Mouse (Mus musculus) intestine, embryonic 16.5 days (tissue): ENCODE results near the gene Zfp28. TPM values are rescaled to one million over a fixed set of nuclear protein-coding genes. Genes with fewer than 3 reads are reported as not detected.
A peak's percentile ranks its signal among the peaks of the same experiment; 100 is the strongest.
"Not testable (repeated sequence)": the region's sequence is repeated elsewhere in the genome, so short reads cannot be mapped to it uniquely, and the experiment has no call there.

ENCODE experiments used
- ATAC-seq: fragments of 200-750 bp; cut with Nextera tagmentation; 2 replicates; pipeline ENCODE4 v1.8.0; 2017; ENCODE audit warnings: moderate TSS enrichment, moderate library complexity
- H3K27ac ChIP-seq: fragments of 300-500 bp; sonication (generic); 2 replicates; pipeline ENCODE4 v1.5.1; 2014; ENCODE audit warnings: mild to moderate bottlenecking, low read length
- H3K27me3 ChIP-seq: fragments of 300-500 bp; sonication (generic); replicated peaks from 2 replicates; pipeline ENCODE4 v1.6.1; 2014; ENCODE audit warnings: low read length, control low read depth, mixed read lengths; ENCODE audit not compliant: control insufficient read depth, insufficient read depth
- H3K36me3 ChIP-seq: fragments of 300-500 bp; sonication (generic); 2 replicates; pipeline ENCODE4 v1.6.1; 2014; ENCODE audit warnings: low read length, control low read depth; ENCODE audit not compliant: control insufficient read depth, insufficient read depth
- H3K4me1 ChIP-seq: fragments of 300-500 bp; sonication (generic); 2 replicates; pipeline ENCODE4 v1.6.1; 2014; ENCODE audit warnings: low read length, control low read depth, mixed read lengths; ENCODE audit not compliant: control insufficient read depth, insufficient read depth
- H3K4me2 ChIP-seq: fragments of 300-500 bp; sonication (generic); 2 replicates; pipeline ENCODE4 v1.6.1; 2014; ENCODE audit warnings: low read depth, low read length, control low read depth
- H3K4me3 ChIP-seq: fragments of 300-500 bp; sonication (generic); 2 replicates; pipeline ENCODE4 v1.5.1; 2014; ENCODE audit warnings: mild to moderate bottlenecking, low read length
- H3K9ac ChIP-seq: fragments of 300-500 bp; sonication (generic); 2 replicates; pipeline ENCODE4 v1.6.1; 2014; ENCODE audit warnings: low read depth, low read length
- H3K9me3 ChIP-seq: fragments of 300-500 bp; sonication (generic); 2 replicates; pipeline ENCODE4 v1.6.1; 2016; ENCODE audit warnings: low read length, control low read depth; ENCODE audit not compliant: control insufficient read depth
- WGBS: fragments of 180-500 bp; shearing (Covaris S2); extraction: QIAGEN DNeasy Blood & Tissue Kit; methylation state at CpG from one replicate; pipeline ENCODE4 v1.1.7; 2014; 5-methylcytosine and 5-hydroxymethylcytosine counted together
- polyA plus RNA-seq: library from polyadenylated mRNA; unstranded; fragments of >200 nt; fragmentation: Nextera tagmentation; extraction: Ambion mirVana; gene quantifications from 2 replicates; pipeline ENCODE4 v1.2.1, GENCODE M21; 2015

Zfp28 gene
- polyA plus RNA-seq, 1 experiment from 2014 or later: 7.6 TPM

- H3K4me1 ChIP-seq: peaks cover 9% of the 10 kb centered on the region
- peak within 1 kb of the TSS; percentile 91 for H3K27ac ChIP-seq
- peak within 1 kb of the TSS; percentile 80 for H3K4me2 ChIP-seq
- H3K27me3 ChIP-seq: no peaks in the 10 kb centered on the region
- peak within 1 kb of the TSS; percentile 83 for H3K9ac ChIP-seq
- H3K36me3 ChIP-seq: no peaks in the 10 kb centered on the region
- under 1% methylated on average over 23 of the region's 23 CpGs for WGBS
- no peaks in the 10 kb centered on the region for H3K9me3 ChIP-seq
- ATAC-seq: peak; percentile 85
- peak within 1 kb of the TSS; percentile 67 for H3K4me3 ChIP-seq
Observed at GRCm38 (mm10) chr7:6363047-6363488, 20.0 kb upstream of the Zfp28 start, which contains the start of gene Zfp78. Zfp78 (plus strand) TSS chr7:6363280.

GRCm38 (mm10) chr7:6364761-6365160 is 18.3 kb upstream of the Zfp28 start:
- H3K4me3 ChIP-seq: no peak overlapping the region
- no peak overlapping the region for H3K27ac ChIP-seq
- WGBS: 52% methylated on average over 1 of the region's 1 CpGs
- peaks cover 9% of the 10 kb centered on the region for H3K4me1 ChIP-seq
- ATAC-seq: no peak
- no peaks in the 10 kb centered on the region for H3K36me3 ChIP-seq
- no peak overlapping the region for H3K4me2 ChIP-seq
- H3K9ac ChIP-seq: no peak overlapping the region
- H3K27me3 ChIP-seq: no peaks in the 10 kb centered on the region
- H3K9me3 ChIP-seq: no peaks in the 10 kb centered on the region

DNA sequence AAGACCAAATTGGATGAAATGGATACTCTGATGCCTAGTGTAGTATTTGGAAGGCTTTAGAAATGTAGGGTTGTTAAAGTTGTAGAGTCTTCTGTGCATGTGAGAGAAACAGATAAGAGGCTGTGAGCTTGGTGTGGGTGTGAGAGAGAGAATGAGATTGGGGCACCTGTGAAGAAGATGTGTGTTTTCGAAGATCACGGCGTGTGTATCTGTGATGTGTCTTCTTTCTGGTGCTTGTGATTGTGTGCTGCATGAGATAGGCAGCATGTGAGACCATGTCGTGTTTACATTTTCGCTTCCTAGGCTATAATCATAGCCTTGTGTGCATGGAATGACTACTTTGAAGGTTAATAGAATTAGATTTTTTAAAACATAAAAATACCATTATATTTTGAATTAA is 15.9 kb upstream of the Zfp28 start:
- H3K36me3 ChIP-seq: no peaks in the 10 kb centered on the region
- H3K4me2 ChIP-seq: no peak overlapping the region
- H3K4me3 ChIP-seq: no peak overlapping the region
- H3K27ac ChIP-seq: no peak overlapping the region
- H3K4me1 ChIP-seq: peaks cover 6% of the 10 kb centered on the region
- H3K9me3 ChIP-seq: no peaks in the 10 kb centered on the region
- no peaks in the 10 kb centered on the region for H3K27me3 ChIP-seq
- no peak overlapping the region for H3K9ac ChIP-seq
- WGBS: 94% methylated on average over 5 of the region's 5 CpGs
- ATAC-seq: no peak

DNA sequence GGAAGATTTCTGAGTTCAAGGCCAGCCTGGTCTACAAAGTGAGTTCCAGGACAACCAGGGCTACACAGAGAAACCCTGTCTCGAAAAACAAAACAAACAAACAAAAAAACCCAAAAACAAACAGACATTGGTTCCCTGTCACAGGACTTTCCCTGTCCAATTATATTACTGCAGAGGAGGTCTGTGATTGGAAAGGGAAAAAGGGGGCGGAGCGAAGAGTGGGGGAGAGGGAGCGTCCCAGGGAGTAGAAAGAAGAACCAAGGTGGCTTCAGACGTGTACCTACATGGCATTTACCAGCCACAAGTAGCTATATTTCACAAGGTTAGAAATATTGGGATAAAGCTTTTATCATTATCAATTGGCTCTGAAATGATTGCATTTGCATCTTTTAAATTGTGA is 14.9 kb upstream of the Zfp28 start:
- not testable (repeated sequence) for H3K36me3 ChIP-seq, H3K27ac ChIP-seq, ATAC-seq, H3K9me3 ChIP-seq, H3K4me2 ChIP-seq, H3K4me3 ChIP-seq, H3K27me3 ChIP-seq, H3K4me1 ChIP-seq, H3K9ac ChIP-seq
- WGBS: 83% methylated on average over 5 of the region's 5 CpGs

DNA sequence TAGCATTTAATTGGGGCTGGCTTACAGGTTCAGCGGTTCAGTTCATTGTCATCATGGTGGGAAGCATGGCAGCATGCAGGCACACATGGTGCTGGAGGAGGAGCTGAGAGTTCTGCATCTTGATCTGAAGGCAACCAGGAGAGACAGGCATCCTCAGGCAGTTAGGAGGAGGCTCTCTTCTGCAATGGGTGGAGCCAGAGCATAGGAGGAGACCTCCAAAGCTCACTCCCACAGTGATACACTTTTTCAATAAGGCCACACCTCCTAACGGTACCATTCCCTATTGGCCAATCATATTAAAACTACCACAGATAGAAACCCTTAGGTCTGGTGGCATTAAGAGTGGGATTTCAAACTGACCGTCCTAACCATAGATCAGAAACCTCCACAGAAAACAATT is 13.6 kb upstream of the Zfp28 start:
- Histone ChIP-seq H3K9ac (no peak overlapping the region), H3K36me3 (no peaks in the 10 kb centered on the region), H3K4me1 (no peaks in the 10 kb centered on the region), H3K9me3 (no peaks in the 10 kb centered on the region), H3K27me3 (no peaks in the 10 kb centered on the region), H3K27ac (no peak overlapping the region), H3K4me2 (no peak overlapping the region), H3K4me3 (no peak overlapping the region)
- ATAC-seq: no peak
- WGBS: 84% methylated on average over 3 of the region's 3 CpGs

- no peaks in the 10 kb centered on the region for H3K4me1 ChIP-seq
- ATAC-seq: no peak
- no peak overlapping the region for H3K4me3 ChIP-seq
- WGBS: 85% methylated on average over 3 of the region's 3 CpGs
- H3K27ac ChIP-seq: no peak overlapping the region
- no peaks in the 10 kb centered on the region for H3K9me3 ChIP-seq
- H3K4me2 ChIP-seq: no peak overlapping the region
- no peak overlapping the region for H3K9ac ChIP-seq
- H3K36me3 ChIP-seq: no peaks in the 10 kb centered on the region
- H3K27me3 ChIP-seq: no peaks in the 10 kb centered on the region
Observed at GRCm38 (mm10) chr7:6372993-6373392, 10.1 kb upstream of the Zfp28 start.

DNA sequence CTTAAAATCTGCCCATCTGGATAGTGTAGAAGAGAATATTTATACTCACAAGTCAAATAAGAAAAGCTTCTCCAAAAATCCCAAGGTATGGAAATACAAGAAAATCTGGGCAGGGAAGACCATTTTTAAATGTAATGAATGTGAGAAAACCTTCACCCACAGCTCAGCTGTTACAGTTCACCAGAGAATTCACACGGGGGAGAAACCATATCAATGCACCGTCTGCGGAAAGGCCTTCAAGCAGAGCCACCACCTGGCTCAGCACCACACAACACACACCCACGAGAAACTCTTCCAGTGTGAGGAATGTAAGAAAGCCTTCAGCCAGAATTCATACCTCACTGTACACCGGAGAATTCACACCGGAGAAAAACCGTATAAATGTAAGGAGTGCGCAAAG is 4.7 kb upstream of the Zfp28 start:
- H3K27ac ChIP-seq: no peak overlapping the region
- H3K4me2 ChIP-seq: no peak overlapping the region
- no peaks in the 10 kb centered on the region for H3K9me3 ChIP-seq
- no peak for ATAC-seq
- H3K4me1 ChIP-seq: peaks cover 6% of the 10 kb centered on the region; the same call in 1 of the 2 replicates
- no peak overlapping the region for H3K4me3 ChIP-seq
- 87% methylated on average over 8 of the region's 8 CpGs for whole genome bisulfite sequencing
- H3K9ac ChIP-seq: no peak overlapping the region
- H3K27me3 ChIP-seq: no peaks in the 10 kb centered on the region
- no peaks in the 10 kb centered on the region for H3K36me3 ChIP-seq

DNA sequence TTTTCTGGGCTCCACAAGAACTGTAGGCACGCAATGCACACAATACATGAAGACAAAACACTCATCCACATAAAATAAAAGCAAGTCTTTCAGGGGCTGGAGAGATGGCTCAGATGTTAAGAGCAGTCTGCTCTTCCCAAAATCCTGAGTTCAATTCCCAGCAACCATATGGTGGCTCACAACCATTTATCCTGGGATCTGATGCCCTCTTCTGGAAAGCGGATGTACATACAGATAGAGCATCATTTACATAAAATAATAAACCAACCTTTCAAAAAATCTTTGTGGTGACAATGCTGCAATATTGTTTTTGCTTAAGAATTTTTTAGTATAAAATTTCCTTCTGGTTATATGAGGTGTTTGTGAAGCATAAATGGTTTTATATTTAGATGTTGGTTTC is 1.7 kb upstream of the Zfp28 start:
- ATAC-seq: no peak
- H3K9me3 ChIP-seq: no peaks in the 10 kb centered on the region
- no peak overlapping the region for H3K9ac ChIP-seq
- H3K4me1 ChIP-seq: peaks cover 10% of the 10 kb centered on the region
- 81% methylated on average over 2 of the region's 2 CpGs for WGBS
- no peaks in the 10 kb centered on the region for H3K36me3 ChIP-seq
- no peak overlapping the region for H3K27ac ChIP-seq
- no peaks in the 10 kb centered on the region for H3K27me3 ChIP-seq
- no peak overlapping the region for H3K4me2 ChIP-seq
- no peak overlapping the region for H3K4me3 ChIP-seq

DNA sequence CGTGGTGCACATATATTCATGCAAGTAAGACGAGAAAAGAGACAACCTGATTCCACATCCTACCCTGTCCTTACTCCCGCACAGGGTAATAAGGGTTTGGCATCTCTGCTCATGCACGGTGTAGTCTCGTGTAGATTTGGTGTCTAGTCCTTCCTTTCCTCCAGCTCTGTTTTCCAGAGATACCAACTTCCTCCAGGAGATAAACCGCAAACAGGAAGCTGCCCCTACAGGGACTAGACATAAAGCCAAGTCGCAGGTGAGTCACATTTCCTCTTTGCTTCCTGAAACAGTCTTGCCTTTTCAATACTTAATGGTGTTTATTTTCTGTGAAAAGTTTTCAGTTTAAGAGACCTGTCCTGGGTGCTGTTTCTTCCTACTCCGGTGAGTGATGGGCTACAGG is 916 bp downstream of the Zfp28 start:
- peak overlapping the region; percentile 69 for H3K4me3 ChIP-seq
- 65% methylated on average over 8 of the region's 8 CpGs for WGBS
- H3K9ac ChIP-seq: peak overlapping the region; percentile 80
- H3K4me2 ChIP-seq: peak overlapping the region; percentile 83
- peaks cover 10% of the 10 kb centered on the region for H3K4me1 ChIP-seq
- no peaks in the 10 kb centered on the region for H3K36me3 ChIP-seq
- no peaks in the 10 kb centered on the region for H3K27me3 ChIP-seq
- 0 out of 2 replicates have a peak, but pooled peaks have one; percentile 0 for ATAC-seq
- H3K27ac ChIP-seq: no peak overlapping the region; the same call in 1 of the 2 replicates
- no peaks in the 10 kb centered on the region for H3K9me3 ChIP-seq

DNA sequence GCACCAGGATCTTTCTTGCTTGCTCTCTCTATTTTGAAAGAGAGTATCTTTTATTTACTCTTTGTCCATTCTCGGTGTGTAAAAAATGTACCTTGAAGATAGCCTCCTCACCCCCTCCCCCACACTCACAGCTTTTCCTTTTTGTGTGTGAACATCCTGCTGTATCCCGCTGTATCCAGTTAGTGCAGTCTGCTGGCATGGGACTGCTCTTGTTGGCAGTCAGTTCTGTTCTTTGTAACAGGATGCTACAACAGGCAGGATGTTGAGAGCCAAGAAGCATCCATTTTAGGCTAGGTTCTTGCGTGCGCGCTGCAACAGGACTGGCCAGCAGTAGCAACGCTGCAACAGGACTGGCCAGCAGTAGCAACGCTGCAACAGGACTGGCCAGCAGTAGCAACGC is 3.9 kb downstream of the Zfp28 start:
- no peak for ATAC-seq
- Histone ChIP-seq H3K4me3 (no peak overlapping the region), H3K27ac (no peak overlapping the region), H3K36me3 (peaks cover 7% of the 10 kb centered on the region; the same call in 1 of the 2 replicates), H3K4me2 (no peak overlapping the region), H3K9ac (no peak overlapping the region), H3K27me3 (no peaks in the 10 kb centered on the region), H3K4me1 (peaks cover 10% of the 10 kb centered on the region), H3K9me3 (no peaks in the 10 kb centered on the region)
- 91% methylated on average over 8 of the region's 8 CpGs for WGBS
